Mouse (Mus musculus): ENCODE measurements around the gene Rhoj.
"Not testable (repeated sequence)": the region's sequence is repeated elsewhere in the genome, so short reads cannot be mapped to it uniquely, and the experiment has no call there.

Rhoj gene

DNA sequence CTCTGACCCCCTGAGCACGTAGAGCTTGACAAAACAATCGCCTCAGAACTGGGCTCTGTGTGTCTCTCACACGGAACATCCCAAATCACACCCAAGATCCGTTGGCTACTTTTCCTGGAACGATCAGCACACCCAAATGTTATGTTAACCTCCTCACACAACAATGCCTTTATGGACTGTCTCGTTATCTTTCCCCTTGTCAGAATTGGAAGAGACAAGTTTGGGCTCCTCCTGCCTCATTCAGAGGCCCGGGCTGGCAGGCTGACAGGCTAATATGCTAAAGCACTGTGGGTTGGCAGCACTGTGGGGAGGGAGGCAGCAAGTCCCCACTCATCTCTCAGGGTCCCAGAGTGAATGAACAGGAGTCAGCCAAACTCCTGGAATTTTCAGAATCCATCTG, 89.0 kb downstream of the Rhoj start:
- DNase-seq = peak; percentile 30

GRCm38 (mm10) chr12:75412964-75413363, 104.8 kb downstream of the Rhoj start:
- peak; percentile 32 for DNase-seq

DNA sequence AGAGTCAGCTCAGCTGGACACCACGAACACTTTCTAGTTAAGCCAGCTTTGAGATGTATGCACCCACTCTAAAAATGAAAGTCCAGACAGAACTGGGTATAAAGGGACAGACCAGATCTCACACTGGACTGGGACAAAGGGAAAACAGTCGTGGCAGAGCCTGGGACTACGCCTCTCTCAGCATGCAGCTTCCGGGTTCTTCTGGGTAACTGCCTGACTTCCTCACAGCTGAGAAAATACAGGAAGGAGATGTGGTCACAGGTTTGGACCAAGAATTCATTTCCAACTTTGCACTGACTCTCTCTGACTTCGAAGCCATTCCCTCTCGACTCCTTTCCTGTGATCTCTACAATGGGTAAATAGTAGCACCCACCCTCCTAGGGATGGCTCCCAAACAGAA, 106.9 kb downstream of the Rhoj start:
- no peak for DNase-seq

- DNase-seq = no peak
Observed at GRCm38 (mm10) chr12:75416681-75417080, 108.6 kb downstream of the Rhoj start, which contains the start of gene Gphb5. Gene Gphb5, minus strand, starts transcription at chr12:75416781.

GRCm38 (mm10) chr12:75424359-75424758, 116.2 kb downstream of the Rhoj start:
- no peak for DNase-seq

DNA sequence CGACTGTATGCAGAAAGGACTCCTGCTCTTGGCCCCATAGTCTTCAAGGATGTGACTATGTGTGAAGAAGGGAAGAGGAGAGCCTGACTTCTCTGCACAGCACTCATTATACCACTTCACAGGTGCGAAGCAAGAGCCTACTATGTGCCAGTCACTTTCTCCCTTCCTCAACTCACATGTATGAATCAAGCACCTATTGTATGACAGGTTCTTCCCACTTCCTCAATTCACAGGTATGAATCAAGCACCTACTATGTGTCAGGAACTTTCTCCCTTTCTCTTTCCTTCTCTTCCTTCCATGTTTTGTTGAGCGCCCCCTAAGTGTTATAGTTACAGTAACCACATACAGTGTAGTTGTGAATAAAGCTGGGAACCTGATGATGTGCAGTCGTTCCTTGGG, 116.7 kb downstream of the Rhoj start:
- no peak for DNase-seq

- no peak for DNase-seq
Observed at GRCm38 (mm10) chr12:75425882-75426281, 117.8 kb downstream of the Rhoj start.

DNA sequence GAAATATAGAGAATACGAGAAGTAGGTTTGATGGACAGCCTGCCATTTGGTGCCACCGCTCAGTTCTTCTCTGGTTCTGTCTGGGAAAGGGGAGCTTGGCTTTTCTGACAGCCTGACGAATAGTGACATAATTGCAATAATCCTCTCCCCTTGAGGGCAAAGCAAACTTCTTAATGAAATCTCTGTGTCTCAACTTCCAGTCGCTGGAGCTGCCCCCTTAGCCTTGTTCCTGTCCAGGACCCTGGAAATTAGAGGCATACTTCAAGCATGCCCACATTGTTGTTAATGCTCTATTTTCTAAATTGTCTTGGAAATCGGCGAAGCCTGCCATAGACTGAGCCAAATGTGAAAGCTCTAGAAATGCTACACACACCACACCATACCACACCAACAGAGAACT, 120.6 kb downstream of the Rhoj start:
- no peak for DNase-seq

DNA sequence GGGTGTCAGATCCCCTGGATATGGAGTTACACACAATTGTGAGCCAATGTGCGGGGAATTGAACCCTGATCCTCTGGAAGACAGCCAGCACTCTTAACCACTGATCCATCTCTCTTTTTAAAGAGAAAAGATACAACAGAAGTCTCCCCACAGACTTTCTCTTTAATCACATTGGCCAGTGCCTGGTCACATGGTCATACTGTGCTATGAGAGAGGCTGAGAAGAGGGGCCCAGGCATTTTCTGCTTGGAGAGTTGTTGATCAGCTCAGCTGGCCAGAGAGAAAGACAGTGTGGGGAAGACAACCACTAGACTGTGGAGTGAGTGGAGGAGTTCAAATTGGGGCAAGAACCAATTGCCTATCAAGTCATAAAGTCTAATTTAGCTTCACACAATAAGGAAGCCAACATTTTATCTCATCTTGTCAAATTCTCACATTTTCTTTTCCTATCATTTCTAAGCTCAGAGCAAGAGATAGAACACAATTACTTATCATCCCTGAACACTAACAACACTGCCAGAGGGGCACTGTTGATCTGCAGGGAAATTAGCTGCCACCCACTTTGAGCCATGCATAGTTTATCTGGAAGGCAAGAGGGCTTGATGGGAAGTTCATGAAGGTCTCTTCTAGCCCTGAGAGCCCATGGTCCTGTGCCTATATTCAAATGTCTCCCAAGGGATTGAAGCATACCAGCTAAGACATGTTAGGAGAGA, 121.7 kb downstream of the Rhoj start:
- DNase-seq = no peak

DNA sequence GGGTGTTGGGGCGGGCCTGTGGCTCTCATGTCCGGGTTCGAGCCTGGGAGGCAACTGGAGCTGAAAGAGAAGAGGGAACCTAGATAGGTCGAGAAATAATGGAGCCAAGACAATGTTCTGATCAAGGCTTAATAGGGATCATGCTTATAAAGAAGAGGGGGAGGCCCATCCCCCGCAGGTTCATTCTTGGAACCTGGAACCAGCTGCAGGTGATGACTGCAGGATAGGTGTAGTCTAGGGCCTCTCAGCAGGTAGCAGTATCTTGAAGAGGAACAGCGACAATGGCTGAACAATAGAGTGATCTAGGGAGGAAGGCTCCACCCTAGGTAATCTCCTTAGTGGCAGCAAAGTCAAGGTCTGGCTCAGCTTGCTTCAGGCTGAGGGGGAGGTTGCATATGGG, 124.3 kb downstream of the Rhoj start:
- not testable (repeated sequence) for DNase-seq

DNA sequence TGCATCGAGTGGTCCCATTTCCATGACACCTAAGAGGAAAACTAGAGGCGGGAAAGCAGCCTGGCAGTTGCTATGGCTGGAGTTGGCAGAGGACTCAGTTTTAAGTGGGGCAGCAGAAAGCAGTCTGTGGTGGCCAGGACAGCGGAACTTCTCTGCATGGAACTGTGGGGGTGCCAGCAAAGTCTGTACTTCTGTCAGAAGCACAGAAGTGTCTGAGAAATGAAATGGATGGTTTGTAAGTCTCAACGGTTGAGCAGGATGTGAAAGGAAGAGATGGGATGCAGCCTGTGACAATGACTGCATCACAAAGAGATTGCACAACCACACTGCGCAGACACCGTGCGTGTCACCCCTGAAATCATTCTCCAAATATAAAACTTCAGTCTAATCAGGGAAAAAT, 138.1 kb downstream of the Rhoj start:
- peak; percentile 21 for DNase-seq

- peak; percentile 76 for DNase-seq
Observed at GRCm38 (mm10) chr12:75448921-75449320, 140.8 kb downstream of the Rhoj start.

GRCm38 (mm10) chr12:75449475-75449966, 141.4 kb downstream of the Rhoj start:
- peak; percentile 46 for DNase-seq

DNA sequence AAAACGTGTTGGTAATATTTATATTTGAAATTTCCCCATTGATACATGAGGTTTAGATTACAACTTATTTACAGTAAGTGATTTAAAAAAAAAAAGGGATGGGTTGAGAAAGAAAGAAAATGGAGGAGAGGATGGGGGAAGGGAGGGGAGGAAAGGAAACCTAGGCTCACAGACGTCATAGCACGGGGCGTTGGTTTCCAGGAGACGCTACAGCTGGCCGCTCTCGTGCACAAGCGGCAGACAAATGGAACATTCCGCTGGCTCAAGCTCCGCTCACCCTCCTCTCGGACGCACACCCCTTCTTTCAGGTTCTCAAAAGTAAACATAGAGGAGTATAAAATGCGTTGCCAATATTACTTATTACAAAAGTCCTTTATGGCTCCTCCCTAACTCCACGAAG, 141.9 kb downstream of the Rhoj start:
- DNase-seq = peak; percentile 60

- DNase-seq = no peak
Observed at GRCm38 (mm10) chr12:75450592-75450991, 142.5 kb downstream of the Rhoj start.
